Mouse (Mus musculus) megakaryocyte, embryonic 14.5 days (primary cell): ENCODE measurements around the gene Ankrd17. TPM values are rescaled to one million over a fixed set of nuclear protein-coding genes. Genes with fewer than 3 reads are reported as not detected.
A peak's percentile ranks its signal among the peaks of the same experiment; 100 is the strongest.

Experiments used
- H3K27me3 ChIP-seq: replicated peaks from 2 replicates; pipeline ENCODE3; 2012; ENCODE audit warnings: inconsistent platforms
- H3K36me3 ChIP-seq: replicated peaks from 2 replicates; pipeline ENCODE3; 2012; ENCODE audit warnings: low read length, inconsistent platforms, mixed read lengths
- H3K4me1 ChIP-seq: 2 replicates; pipeline ENCODE4 v1.6.1; 2012; ENCODE audit warnings: inconsistent platforms
- H3K4me3 ChIP-seq: replicated peaks from 2 replicates; pipeline ENCODE3; 2012; ENCODE audit warnings: moderate library complexity, mild to moderate bottlenecking, inconsistent platforms
- H3K9me3 ChIP-seq: 2 replicates; pipeline ENCODE4 v1.6.1; 2012; ENCODE audit warnings: inconsistent platforms
- FLI1 ChIP-seq: IDR thresholded peaks from 2 replicates; pipeline ENCODE4 v1.6.1; 2012; ENCODE audit warnings: low read length, inconsistent platforms, mixed read lengths
- GATA1 ChIP-seq: IDR thresholded peaks from 3 replicates; pipeline ENCODE4 v1.6.1; 2012; ENCODE audit warnings: mixed read lengths, low read length, inconsistent platforms, borderline replicate concordance
- polyA plus RNA-seq: library from polyadenylated mRNA; stranded (reverse); fragments of >175 nt; gene quantifications from 2 replicates; pipeline ENCODE4 v1.2.3, GENCODE M21; 2012; ENCODE audit warnings: low replicate concordance; ENCODE audit not compliant: insufficient read depth

Ankrd17 gene
- polyA plus RNA-seq, 1 experiment, result 5.3 TPM

- TF ChIP-seq FLI1 (no peak), GATA1 (no peak)
- H3K36me3 ChIP-seq, result peaks cover 68% of the 10 kb centered on the region
- no peaks in the 10 kb centered on the region for H3K27me3 ChIP-seq
- H3K4me1 ChIP-seq, result peaks cover 32% of the 10 kb centered on the region
- peak overlapping the region; percentile 77 for H3K4me3 ChIP-seq
- H3K9me3 ChIP-seq, result no peaks in the 10 kb centered on the region
Measured at GRCm38 (mm10) chr5:90224730-90225129, 141.6 kb downstream of the Ankrd17 start.

GRCm38 (mm10) chr5:90223534-90224381 lies 142.6 kb downstream of the Ankrd17 start, which contains the start of gene Cox18:
TSS of gene Cox18 (minus strand) at chr5:90224001.
- Histone ChIP-seq H3K4me1 (peaks cover 32% of the 10 kb centered on the region), H3K36me3 (peaks cover 67% of the 10 kb centered on the region), H3K9me3 (no peaks in the 10 kb centered on the region), H3K4me3 (peak within 1 kb of the TSS; percentile 100), H3K27me3 (no peaks in the 10 kb centered on the region)
- no peak for TF ChIP-seq GATA1
- TF ChIP-seq FLI1, result peak; percentile 80

- Histone ChIP-seq H3K9me3 (no peaks in the 10 kb centered on the region), H3K4me1 (peaks cover 32% of the 10 kb centered on the region), H3K4me3 (peak overlapping the region; percentile 100), H3K36me3 (peaks cover 67% of the 10 kb centered on the region), H3K27me3 (no peaks in the 10 kb centered on the region)
- TF ChIP-seq GATA1, result no peak
Measured at GRCm38 (mm10) chr5:90222937-90223336, 143.4 kb downstream of the Ankrd17 start.

GRCm38 (mm10) chr5:90217791-90218190 lies 148.6 kb downstream of the Ankrd17 start:
- TF ChIP-seq GATA1 (no peak), FLI1 (no peak)
- Histone ChIP-seq H3K4me3 (no peak overlapping the region), H3K36me3 (peaks cover 90% of the 10 kb centered on the region), H3K4me1 (peaks cover 12% of the 10 kb centered on the region), H3K27me3 (no peaks in the 10 kb centered on the region), H3K9me3 (peaks cover 3% of the 10 kb centered on the region; the same call in 1 of the 2 replicates)

GRCm38 (mm10) chr5:90217226-90217625 lies 149.2 kb downstream of the Ankrd17 start:
- Histone ChIP-seq H3K4me3 (no peak overlapping the region), H3K9me3 (peaks cover 6% of the 10 kb centered on the region; the same call in 1 of the 2 replicates), H3K36me3 (peaks cover 88% of the 10 kb centered on the region), H3K4me1 (peaks cover 7% of the 10 kb centered on the region), H3K27me3 (no peaks in the 10 kb centered on the region)
- TF ChIP-seq GATA1 (no peak), FLI1 (no peak)

GRCm38 (mm10) chr5:90213356-90213755 lies 153.0 kb downstream of the Ankrd17 start:
- H3K27me3 ChIP-seq, result no peaks in the 10 kb centered on the region
- no peaks in the 10 kb centered on the region for H3K4me1 ChIP-seq
- peaks cover 52% of the 10 kb centered on the region for H3K36me3 ChIP-seq
- H3K4me3 ChIP-seq, result no peak overlapping the region
- peaks cover 6% of the 10 kb centered on the region; the same call in 1 of the 2 replicates for H3K9me3 ChIP-seq
- TF ChIP-seq FLI1 (no peak), GATA1 (no peak)

- no peaks in the 10 kb centered on the region for H3K4me1 ChIP-seq
- H3K27me3 ChIP-seq, result peaks cover 15% of the 10 kb centered on the region
- no peaks in the 10 kb centered on the region for H3K9me3 ChIP-seq
- H3K36me3 ChIP-seq, result no peaks in the 10 kb centered on the region
- no peak overlapping the region for H3K4me3 ChIP-seq
- no peak for TF ChIP-seq GATA1
- TF ChIP-seq FLI1, result no peak
Measured at GRCm38 (mm10) chr5:90203168-90203567, 163.2 kb downstream of the Ankrd17 start.

- H3K4me1 ChIP-seq, result no peaks in the 10 kb centered on the region
- peaks cover 15% of the 10 kb centered on the region for H3K27me3 ChIP-seq
- H3K36me3 ChIP-seq, result no peaks in the 10 kb centered on the region
- TF ChIP-seq GATA1 (no peak), FLI1 (no peak)
- H3K4me3 ChIP-seq, result no peak overlapping the region
- H3K9me3 ChIP-seq, result no peaks in the 10 kb centered on the region
Measured at GRCm38 (mm10) chr5:90202447-90203117, 163.8 kb downstream of the Ankrd17 start.

- H3K27me3 ChIP-seq, result peaks cover 15% of the 10 kb centered on the region
- H3K4me1 ChIP-seq, result no peaks in the 10 kb centered on the region
- no peaks in the 10 kb centered on the region for H3K9me3 ChIP-seq
- H3K36me3 ChIP-seq, result no peaks in the 10 kb centered on the region
- TF ChIP-seq FLI1, result no peak
- TF ChIP-seq GATA1, result no peak
- no peak overlapping the region for H3K4me3 ChIP-seq
Measured at GRCm38 (mm10) chr5:90199922-90200632, 166.3 kb downstream of the Ankrd17 start.
